Mouse (Mus musculus) brain, embryonic 14.5 days (tissue): ENCODE results near the gene Dppa2.

Source experiments
- CTCF ChIP-seq: fragments of 200-500 bp; IDR thresholded peaks from 2 replicates; pipeline ENCODE4 v1.5.1; 2012; ENCODE audit warnings: inconsistent platforms, mild to moderate bottlenecking, moderate library complexity, borderline replicate concordance; ENCODE audit not compliant: insufficient read depth, insufficient read length; ENCODE audit errors: extremely low read depth
- POLR2A ChIP-seq: fragments of 200-500 bp; IDR thresholded peaks from 2 replicates; pipeline ENCODE4 v1.6.1; 2012; ENCODE audit warnings: mild to moderate bottlenecking, inconsistent platforms, borderline replicate concordance; ENCODE audit not compliant: poor library complexity, insufficient read depth, insufficient read length, severe bottlenecking; ENCODE audit errors: extremely low read depth

- TF ChIP-seq POLR2A = no peak
- TF ChIP-seq CTCF = no peak
Measured at GRCm38 (mm10) chr16:48309912-48310630, 6.4 kb downstream of the Dppa2 start.
